Mouse (Mus musculus) adrenal gland, adult 18-20 months (tissue): Measurements from ENCODE around the gene Gm28374. TPM values are rescaled to one million over a fixed set of nuclear protein-coding genes. Genes with fewer than 3 reads are reported as not detected.

Source experiments
- microRNA-seq, 2 experiments: library from miRNA; unstranded; fragments of <30 nt; microRNA quantifications; one replicate each; pipeline ENCODE4 v1.2.0; 2021; ENCODE audit warnings: borderline number of aligned reads in 2 of 2
- total RNA-seq, 2 experiments: library from RNA; stranded (reverse); gene quantifications; 1 replicate in 1 of 2; 2 replicates in 1 of 2; pipeline ENCODE4 v1.2.3; 2021

Gm28374 gene
- total RNA-seq, 2 experiments from 2014 or later = not detected

Small RNA genes within 50 kb of the gene (microRNA-seq; reads per million reads assigned to microRNA genes)
- gene Mir6988 = 0.95 to 1.2 reads per million in 2 experiments

Other genes with a start within 250 kb of the Gm28374 start
- gene Frmd8, start 207.0 kb downstream of the Gm28374 start, total RNA-seq = 10 to 100 TPM; 21.1 to 42.8 TPM
- 10 to 100 TPM in 1 of 2 experiments, 1 to 10 TPM in 1; 4.9 to 19.0 TPM for gene Slc25a45, start 204.4 kb downstream of the Gm28374 start, total RNA-seq
- gene Tigd3, start 188.1 kb downstream of the Gm28374 start, total RNA-seq = 1 to 10 TPM in 1 of 2 experiments, under 1 TPM in 1; 0.90 to 1.1 TPM
- 100 to 1,000 TPM; 111 to 129 TPM for gene Dpf2, start 169.2 kb downstream of the Gm28374 start, total RNA-seq
- gene Cdc42ep2, start 157.4 kb downstream of the Gm28374 start, total RNA-seq = 1 to 10 TPM; 5.2 to 8.0 TPM
- 10 to 100 TPM; 15.5 to 16.8 TPM for gene Pola2, start 118.1 kb downstream of the Gm28374 start, total RNA-seq
- gene Slc22a20, start 96.1 kb downstream of the Gm28374 start, total RNA-seq = not detected
- 10 to 100 TPM; 31.6 to 35.5 TPM for gene Capn1, start 66.4 kb downstream of the Gm28374 start, total RNA-seq
- gene Syvn1, start 35.7 kb downstream of the Gm28374 start, total RNA-seq = 10 to 100 TPM; 49.7 to 71.3 TPM
- 10 to 100 TPM; 53.3 to 59.7 TPM for gene Mrpl49, start 24.5 kb downstream of the Gm28374 start, total RNA-seq
- 1,000 to 10,000 TPM; 1,067 to 1,157 TPM for gene Fau, start 24.4 kb downstream of the Gm28374 start, total RNA-seq
- gene Znhit2, start 21.1 kb downstream of the Gm28374 start, total RNA-seq = 10 to 100 TPM; 29.1 to 32.9 TPM
- 10 to 100 TPM; 19.7 to 36.7 TPM for gene Tm7sf2, start 13.9 kb downstream of the Gm28374 start, total RNA-seq
- 10 to 100 TPM; 51.6 to 58.8 TPM for gene Vps51, start 5.0 kb downstream of the Gm28374 start, total RNA-seq
- not detected for gene Tmem262, start 2.2 kb downstream of the Gm28374 start, total RNA-seq
- gene Zfpl1, start 2.7 kb upstream of the Gm28374 start, total RNA-seq = 10 to 100 TPM; 29.8 to 34.1 TPM
- under 1 TPM; 0.58 to 0.60 TPM for gene Cdca5, start 2.7 kb upstream of the Gm28374 start, total RNA-seq
- not detected for gene AC131692.1, start 12.2 kb upstream of the Gm28374 start, total RNA-seq
- not detected for gene Naaladl1, start 23.5 kb upstream of the Gm28374 start, total RNA-seq
- gene Sac3d1, start 36.4 kb upstream of the Gm28374 start, total RNA-seq = 10 to 100 TPM; 12.9 to 17.2 TPM
- 10 to 100 TPM; 26.8 to 28.1 TPM for gene Snx15, start 46.0 kb upstream of the Gm28374 start, total RNA-seq
- 1 to 10 TPM; 1.6 to 3.1 TPM for gene Batf2, start 58.7 kb upstream of the Gm28374 start, total RNA-seq
- gene Arl2, start 59.3 kb upstream of the Gm28374 start, total RNA-seq = 10 to 100 TPM; 84.7 to 87.7 TPM
- gene Majin, start 102.1 kb upstream of the Gm28374 start, total RNA-seq = 1 to 10 TPM in 1 of 2 experiments, under 1 TPM in 1; 0.99 to 1.3 TPM
- 10 to 100 TPM; 21.9 to 24.2 TPM for gene Gpha2, start 144.1 kb upstream of the Gm28374 start, total RNA-seq
- gene Ppp2r5b, start 153.6 kb upstream of the Gm28374 start, total RNA-seq = 100 to 1,000 TPM in 1 of 2 experiments, 10 to 100 TPM in 1; 97.0 to 115 TPM
- gene Atg2a, start 159.4 kb upstream of the Gm28374 start, total RNA-seq = 10 to 100 TPM; 26.4 to 37.1 TPM
- gene Ehd1, start 194.5 kb upstream of the Gm28374 start, total RNA-seq = 100 to 1,000 TPM; 112 to 157 TPM
- gene Cdc42bpg, start 224.2 kb upstream of the Gm28374 start, total RNA-seq = 10 to 100 TPM; 15.1 to 19.3 TPM